Mouse (Mus musculus): ENCODE data around the gene Vac14. TPM values are rescaled to one million over a fixed set of nuclear protein-coding genes. Genes with fewer than 3 reads are reported as not detected.

Vac14 gene
- 26.8 TPM for polyA plus RNA-seq (2012; fragmentation: generic; extraction: Trizol)

GRCm38 (mm10) chr8:110618391-110619207 is at the start of gene Vac14:
Vac14 (plus strand) TSS chr8:110618585.
- peaks cover 46% of the 10 kb centered on the region for H3K79me2 ChIP-seq (ENCODE audit: control insufficient read depth, insufficient read depth)
- peaks cover 6% of the 10 kb centered on the region for H3K27me3 ChIP-seq (ENCODE audit: control insufficient read depth, insufficient read depth, insufficient read length)
- H3K4me3 ChIP-seq, result peak within 1 kb of the TSS; percentile 53
- peak within 1 kb of the TSS; percentile 98 for H3K4me2 ChIP-seq (ENCODE audit: low read depth)
- peak within 1 kb of the TSS; percentile 31 for H3ac ChIP-seq (ENCODE audit: control insufficient read depth, insufficient read length)
- no peaks in the 10 kb centered on the region for H3K36me3 ChIP-seq (ENCODE audit: control insufficient read depth, insufficient read depth)
- TF ChIP-seq POLR2AphosphoS2 (IDR thresholded peaks at IDR 0.05; ENCODE audit: insufficient read length, low read depth) (peak; percentile 86), SRF (IDR thresholded peaks at IDR 0.05; ENCODE audit: control insufficient read depth, insufficient read length, low read depth) (peak; percentile 41), REST (IDR thresholded peaks at IDR 0.05; ENCODE audit: insufficient read depth, insufficient read length) (no peak), MAX (IDR thresholded peaks at IDR 0.05; ENCODE audit: low read depth) (no peak), TCF3 (IDR thresholded peaks at IDR 0.05; ENCODE audit: insufficient read length, low read depth) (no peak), POLR2A (IDR thresholded peaks at IDR 0.05; ENCODE audit: insufficient read length, low read depth) (peak; percentile 86), CEBPB (IDR thresholded peaks at IDR 0.05; ENCODE audit: insufficient read depth, poor library complexity, severe bottlenecking) (no peak), TCF12 (IDR thresholded peaks at IDR 0.05; ENCODE audit: insufficient read depth, poor library complexity, severe bottlenecking) (no peak), USF1 (IDR thresholded peaks at IDR 0.05; ENCODE audit: low read depth) (peak; percentile 97), E2F4 (IDR thresholded peaks at IDR 0.05; ENCODE audit: insufficient read depth) (no peak), MYOG (IDR thresholded peaks at IDR 0.05; ENCODE audit: control insufficient read depth in 1 of 3, insufficient read depth in 1 of 3, insufficient read length in 2 of 3, low read depth in 2 of 3) (peak in 2 of 3 experiments; percentile 0 to 70), MYOD1 (IDR thresholded peaks at IDR 0.05; ENCODE audit: control insufficient read depth in 1 of 3, insufficient read length in 2 of 3, low read depth in 2 of 3) (peak in 2 of 3 experiments; percentile 75 to 86)

GRCm38 (mm10) chr8:110592641-110593040 is 25.7 kb upstream of the Vac14 start:
- Histone ChIP-seq H3K4me3 (no peak overlapping the region), H3K27me3 (ENCODE audit: control insufficient read depth, insufficient read depth, insufficient read length) (peaks cover 66% of the 10 kb centered on the region), H3ac (ENCODE audit: control insufficient read depth, insufficient read length) (no peak overlapping the region), H3K36me3 (ENCODE audit: control insufficient read depth, insufficient read depth) (no peaks in the 10 kb centered on the region), H3K79me2 (ENCODE audit: control insufficient read depth, insufficient read depth) (no peaks in the 10 kb centered on the region), H3K4me2 (ENCODE audit: low read depth) (no peak overlapping the region)
- TF ChIP-seq POLR2AphosphoS2 (IDR thresholded peaks at IDR 0.05; ENCODE audit: insufficient read length, low read depth), result no peak
- TF ChIP-seq MYOG (IDR thresholded peaks at IDR 0.05; ENCODE audit: control insufficient read depth in 1 of 3, insufficient read depth in 1 of 3, insufficient read length in 2 of 3, low read depth in 2 of 3), result no peak
- TF ChIP-seq E2F4 (IDR thresholded peaks at IDR 0.05; ENCODE audit: insufficient read depth), result no peak
- no peak for TF ChIP-seq MAX (IDR thresholded peaks at IDR 0.05; ENCODE audit: low read depth)
- no peak for TF ChIP-seq SRF (IDR thresholded peaks at IDR 0.05; ENCODE audit: control insufficient read depth, insufficient read length, low read depth)

DNA sequence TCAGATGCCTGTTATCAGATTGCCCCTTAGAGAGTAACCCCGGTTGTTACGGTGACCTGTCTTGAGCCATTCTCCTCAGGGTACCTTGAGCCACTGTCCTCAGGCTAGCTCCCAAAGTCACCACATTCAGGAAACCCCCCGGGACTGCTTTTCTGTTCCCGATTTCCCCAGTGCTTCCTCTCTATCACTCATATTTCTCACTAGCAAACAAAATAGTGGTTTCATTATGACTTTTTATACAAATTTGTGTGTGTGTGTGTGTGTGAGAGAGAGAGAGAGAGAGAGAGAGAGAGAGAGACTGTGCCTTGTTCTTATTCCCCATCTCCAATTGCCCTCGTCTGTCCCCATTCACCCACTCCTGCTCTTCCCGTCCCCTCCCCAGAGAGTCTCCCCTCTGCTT is 24.2 kb upstream of the Vac14 start:
- Histone ChIP-seq H3K27me3 (ENCODE audit: control insufficient read depth, insufficient read depth, insufficient read length) (peaks cover 75% of the 10 kb centered on the region), H3K36me3 (ENCODE audit: control insufficient read depth, insufficient read depth) (no peaks in the 10 kb centered on the region), H3ac (ENCODE audit: control insufficient read depth, insufficient read length) (no peak overlapping the region), H3K4me2 (ENCODE audit: low read depth) (no peak overlapping the region), H3K79me2 (ENCODE audit: control insufficient read depth, insufficient read depth) (no peaks in the 10 kb centered on the region), H3K4me3 (no peak overlapping the region)
- TF ChIP-seq MAX (IDR thresholded peaks at IDR 0.05; ENCODE audit: low read depth) (no peak), TCF12 (IDR thresholded peaks at IDR 0.05; ENCODE audit: insufficient read depth, poor library complexity, severe bottlenecking) (no peak), POLR2AphosphoS2 (IDR thresholded peaks at IDR 0.05; ENCODE audit: insufficient read length, low read depth) (no peak), MYOG (IDR thresholded peaks at IDR 0.05; ENCODE audit: control insufficient read depth in 1 of 3, insufficient read depth in 1 of 3, insufficient read length in 2 of 3, low read depth in 2 of 3) (no peak), REST (IDR thresholded peaks at IDR 0.05; ENCODE audit: insufficient read depth, insufficient read length) (no peak), E2F4 (IDR thresholded peaks at IDR 0.05; ENCODE audit: insufficient read depth) (no peak), TCF3 (IDR thresholded peaks at IDR 0.05; ENCODE audit: insufficient read length, low read depth) (no peak), CEBPB (IDR thresholded peaks at IDR 0.05; ENCODE audit: insufficient read depth, poor library complexity, severe bottlenecking) (no peak), MYOD1 (IDR thresholded peaks at IDR 0.05; ENCODE audit: control insufficient read depth in 1 of 3, insufficient read length in 2 of 3, low read depth in 2 of 3) (no peak), POLR2A (IDR thresholded peaks at IDR 0.05; ENCODE audit: insufficient read length, low read depth) (no peak), SRF (IDR thresholded peaks at IDR 0.05; ENCODE audit: control insufficient read depth, insufficient read length, low read depth) (no peak), USF1 (IDR thresholded peaks at IDR 0.05; ENCODE audit: low read depth) (no peak)

GRCm38 (mm10) chr8:110604556-110604955 is 13.8 kb upstream of the Vac14 start:
- Histone ChIP-seq H3K4me2 (ENCODE audit: low read depth) (no peak overlapping the region), H3K27me3 (ENCODE audit: control insufficient read depth, insufficient read depth, insufficient read length) (peaks cover 12% of the 10 kb centered on the region), H3K36me3 (ENCODE audit: control insufficient read depth, insufficient read depth) (no peaks in the 10 kb centered on the region), H3ac (ENCODE audit: control insufficient read depth, insufficient read length) (no peak overlapping the region), H3K4me3 (no peak overlapping the region), H3K79me2 (ENCODE audit: control insufficient read depth, insufficient read depth) (no peaks in the 10 kb centered on the region)
- TF ChIP-seq USF1 (IDR thresholded peaks at IDR 0.05; ENCODE audit: low read depth), result peak; percentile 9
- TF ChIP-seq E2F4 (IDR thresholded peaks at IDR 0.05; ENCODE audit: insufficient read depth), result no peak
- TF ChIP-seq MAX (IDR thresholded peaks at IDR 0.05; ENCODE audit: low read depth), result no peak
- TF ChIP-seq TCF12 (IDR thresholded peaks at IDR 0.05; ENCODE audit: insufficient read depth, poor library complexity, severe bottlenecking), result no peak
- no peak for TF ChIP-seq TCF3 (IDR thresholded peaks at IDR 0.05; ENCODE audit: insufficient read length, low read depth)

All from myocyte (in vitro differentiated cells).